Mouse (Mus musculus): Measurements from ENCODE around the gene Crp. TPM values are rescaled to one million over a fixed set of nuclear protein-coding genes. Genes with fewer than 3 reads are reported as not detected.

The Crp gene
- total RNA-seq (2023) = not detected in 2 replicates

GRCm38 (mm10) chr1:172697844-172698243 lies at the start of gene Crp:
Crp (plus strand) TSS chr1:172698055.

Other genes with a start within 250 kb of the Crp start
- gene Slamf9, start 222.7 kb upstream of the Crp start, total RNA-seq (2023) = 0.35 and 0.41 TPM in 2 replicates
- 0.48 TPM in 1 of 2 replicates, not detected in the other for gene Igsf9, start 216.3 kb upstream of the Crp start, total RNA-seq (2023)
- gene Tagln2, start 198.0 kb upstream of the Crp start, total RNA-seq (2023) = 175 and 215 TPM in 2 replicates
- gene Cfap45, start 177.3 kb upstream of the Crp start, total RNA-seq (2023) = 0.38 and 0.86 TPM in 2 replicates
- gene Vsig8, start 142.1 kb upstream of the Crp start, total RNA-seq (2023) = not detected in 2 replicates
- gene Slamf8, start 107.5 kb upstream of the Crp start, total RNA-seq (2023) = 0.76 and 2.4 TPM in 2 replicates
- not detected in 2 replicates for gene Fcrl6, start 95.5 kb upstream of the Crp start, total RNA-seq (2023)
- gene Dusp23, start 65.1 kb upstream of the Crp start, total RNA-seq (2023) = 1.0 and 2.0 TPM in 2 replicates
- gene Apcs, start 197.0 kb downstream of the Crp start, total RNA-seq (2023) = not detected in 2 replicates